Mouse (Mus musculus) liver, embryonic 13.5 days (tissue): ENCODE data around the gene Sorcs2. TPM values are rescaled to one million over a fixed set of nuclear protein-coding genes. Genes with fewer than 3 reads are reported as not detected.

Source experiments
- ATAC-seq: fragments of 200-750 bp; cut with Nextera tagmentation; 2 replicates; pipeline ENCODE4 v1.8.0; 2017; ENCODE audit warnings: low read depth, mild to moderate bottlenecking, moderate number of reproducible peaks, moderate library complexity
- DNase-seq: peaks from one replicate; pipeline ENCODE4 v3.0.0; 2022
- H3K27ac ChIP-seq: fragments of 300-500 bp; sonication (generic); 2 replicates; pipeline ENCODE4 v1.5.1; 2015; ENCODE audit warnings: moderate library complexity, mild to moderate bottlenecking, inconsistent platforms
- H3K27me3 ChIP-seq: fragments of 300-500 bp; sonication (generic); 2 replicates; pipeline ENCODE4 v1.6.1; 2015; ENCODE audit warnings: mild to moderate bottlenecking, inconsistent platforms
- H3K36me3 ChIP-seq: fragments of 300-500 bp; sonication (generic); 2 replicates; pipeline ENCODE4 v1.6.1; 2015; ENCODE audit warnings: mild to moderate bottlenecking, inconsistent platforms
- H3K4me1 ChIP-seq: fragments of 300-500 bp; sonication (generic); replicated peaks from 2 replicates; pipeline ENCODE4 v1.6.1; 2015; ENCODE audit warnings: inconsistent platforms
- H3K4me2 ChIP-seq: fragments of 300-500 bp; sonication (generic); 2 replicates; pipeline ENCODE4 v1.6.1; 2015; ENCODE audit warnings: inconsistent platforms, mild to moderate bottlenecking, moderate library complexity
- H3K4me3 ChIP-seq: fragments of 300-500 bp; sonication (generic); replicated peaks from 2 replicates; pipeline ENCODE4 v1.5.1; 2015; ENCODE audit warnings: mild to moderate bottlenecking, inconsistent platforms
- H3K9ac ChIP-seq: fragments of 300-500 bp; sonication (generic); 2 replicates; pipeline ENCODE4 v1.6.1; 2015; ENCODE audit warnings: mild to moderate bottlenecking, inconsistent platforms
- H3K9me3 ChIP-seq: fragments of 300-500 bp; sonication (generic); replicated peaks from 2 replicates; pipeline ENCODE4 v1.6.1; 2016; ENCODE audit warnings: inconsistent platforms
- WGBS: fragments of 180-500 bp; shearing (Covaris S2); methylation state at CpG from one replicate; pipeline ENCODE4 v1.1.7; 2015; ENCODE audit not compliant: insufficient replicate concordance; 5-methylcytosine and 5-hydroxymethylcytosine counted together
- polyA plus RNA-seq: library from polyadenylated mRNA; unstranded; fragments of >200 nt; fragmentation: Nextera tagmentation; extraction: Ambion mirVana; gene quantifications from 2 replicates; pipeline ENCODE4 v1.2.1, GENCODE M21; 2015

Gene Sorcs2
- polyA plus RNA-seq, 1 experiment from 2014 or later = 0.47 TPM

GRCm38 (mm10) chr5:36373246-36373891, 24.6 kb downstream of the Sorcs2 start:
- no peak overlapping the region for H3K27ac ChIP-seq

GRCm38 (mm10) chr5:36371731-36372130, 26.2 kb downstream of the Sorcs2 start:
- Histone ChIP-seq H3K27me3 (no peaks in the 10 kb centered on the region), H3K27ac (no peak overlapping the region), H3K9ac (no peak overlapping the region), H3K9me3 (no peaks in the 10 kb centered on the region), H3K4me3 (no peak overlapping the region), H3K4me2 (no peak overlapping the region), H3K4me1 (peaks cover 26% of the 10 kb centered on the region), H3K36me3 (no peaks in the 10 kb centered on the region)
- 33% methylated on average over 5 of the region's 5 CpGs for WGBS
- no peak for ATAC-seq
- no peak for DNase-seq

More at GRCm38 (mm10) chr5:36373246-36373891, 24.6 kb downstream of the Sorcs2 start:
- 16% methylated on average over 11 of the region's 11 CpGs for WGBS
- Histone ChIP-seq H3K4me3 (no peak overlapping the region), H3K36me3 (no peaks in the 10 kb centered on the region), H3K9ac (no peak overlapping the region), H3K9me3 (no peaks in the 10 kb centered on the region), H3K27me3 (no peaks in the 10 kb centered on the region), H3K4me1 (peaks cover 21% of the 10 kb centered on the region), H3K4me2 (no peak overlapping the region)
- DNase-seq (no peak), ATAC-seq (0 out of 2 replicates have a peak, but pooled peaks have one; percentile 30)

- DNase-seq (no peak), ATAC-seq (0 out of 2 replicates have a peak, but pooled peaks have one; percentile 31)
- Histone ChIP-seq H3K4me1 (peaks cover 31% of the 10 kb centered on the region), H3K4me3 (no peak overlapping the region), H3K9ac (no peak overlapping the region), H3K36me3 (no peaks in the 10 kb centered on the region), H3K27me3 (no peaks in the 10 kb centered on the region), H3K9me3 (no peaks in the 10 kb centered on the region), H3K27ac (no peak overlapping the region), H3K4me2 (no peak overlapping the region)
- WGBS = 63% methylated on average over 1 of the region's 1 CpGs
Observed at GRCm38 (mm10) chr5:36369261-36369684, 28.7 kb downstream of the Sorcs2 start.

GRCm38 (mm10) chr5:36368511-36369135, 29.3 kb downstream of the Sorcs2 start:
- H3K4me2 ChIP-seq = no peak overlapping the region
- no peaks in the 10 kb centered on the region for H3K36me3 ChIP-seq
- 55% methylated on average over 7 of the region's 7 CpGs for WGBS
- no peak overlapping the region for H3K4me3 ChIP-seq
- H3K4me1 ChIP-seq = peaks cover 24% of the 10 kb centered on the region
- no peaks in the 10 kb centered on the region for H3K27me3 ChIP-seq
- no peaks in the 10 kb centered on the region for H3K9me3 ChIP-seq
- no peak overlapping the region for H3K27ac ChIP-seq
- DNase-seq = no peak
- no peak overlapping the region for H3K9ac ChIP-seq
- ATAC-seq = no peak

GRCm38 (mm10) chr5:36367911-36368310, 30.0 kb downstream of the Sorcs2 start:
- no peak for ATAC-seq
- H3K4me1 ChIP-seq = peaks cover 17% of the 10 kb centered on the region

DNA sequence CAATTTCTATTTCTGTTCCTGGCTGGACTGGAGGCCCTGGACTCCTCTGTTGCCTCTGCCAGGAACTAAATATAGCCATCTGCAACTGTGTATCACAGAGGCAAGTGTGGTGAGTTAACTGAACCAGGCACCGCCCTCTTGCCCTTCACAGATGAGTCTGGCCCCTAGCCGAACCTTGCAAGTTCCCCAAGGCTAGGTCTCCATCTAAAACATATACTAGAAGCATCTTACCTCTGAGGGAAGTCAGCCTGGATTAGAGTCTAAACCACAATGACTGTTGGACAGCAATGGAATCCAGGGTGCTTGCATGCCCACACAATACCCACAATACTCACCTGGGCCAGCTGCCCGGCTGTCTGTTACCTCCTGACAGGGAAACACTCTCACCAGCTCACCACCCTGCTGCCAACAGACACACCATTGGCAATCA, 30.7 kb downstream of the Sorcs2 start:
- no peak overlapping the region for H3K27ac ChIP-seq
- no peaks in the 10 kb centered on the region for H3K9me3 ChIP-seq
- WGBS = 42% methylated on average over 3 of the region's 3 CpGs
- no peak overlapping the region for H3K4me2 ChIP-seq
- peaks cover 17% of the 10 kb centered on the region for H3K4me1 ChIP-seq
- ATAC-seq (no peak), DNase-seq (no peak)
- no peak overlapping the region for H3K9ac ChIP-seq
- no peaks in the 10 kb centered on the region for H3K36me3 ChIP-seq
- H3K27me3 ChIP-seq = no peaks in the 10 kb centered on the region
- no peak overlapping the region for H3K4me3 ChIP-seq

More at GRCm38 (mm10) chr5:36367911-36368310, 30.0 kb downstream of the Sorcs2 start:
- Histone ChIP-seq H3K4me3 (no peak overlapping the region), H3K9me3 (no peaks in the 10 kb centered on the region), H3K9ac (no peak overlapping the region), H3K4me2 (no peak overlapping the region), H3K27me3 (no peaks in the 10 kb centered on the region), H3K27ac (no peak overlapping the region), H3K36me3 (no peaks in the 10 kb centered on the region)
- no peak for DNase-seq
- 72% methylated on average over 6 of the region's 6 CpGs for WGBS

DNA sequence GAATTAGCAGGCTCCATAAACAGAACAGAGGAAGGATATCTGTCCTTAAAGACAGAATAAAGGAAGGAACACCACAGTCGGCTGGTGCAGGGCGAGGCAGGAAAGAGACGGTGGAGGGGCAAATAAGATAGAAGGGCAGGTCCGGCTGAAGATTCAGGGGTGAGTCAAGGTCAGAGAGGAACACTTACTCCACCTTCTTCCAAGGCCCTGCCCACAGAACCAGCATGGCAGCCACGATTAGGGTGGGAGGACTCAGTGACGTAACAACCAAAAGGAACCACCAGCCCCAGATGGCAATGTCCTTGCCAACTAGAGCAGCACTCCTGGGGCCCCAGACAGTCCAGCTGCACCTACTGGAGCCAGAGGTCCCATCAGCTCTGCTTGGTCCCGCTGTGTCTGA, 36.2 kb downstream of the Sorcs2 start:
- no peak overlapping the region for H3K9ac ChIP-seq
- H3K27ac ChIP-seq = no peak overlapping the region
- no peaks in the 10 kb centered on the region for H3K36me3 ChIP-seq
- H3K27me3 ChIP-seq = no peaks in the 10 kb centered on the region
- H3K4me3 ChIP-seq = no peak overlapping the region
- DNase-seq = no peak
- H3K4me1 ChIP-seq = peaks cover 11% of the 10 kb centered on the region; the same call in 1 of the 2 replicates
- no peak for ATAC-seq
- H3K4me2 ChIP-seq = no peak overlapping the region
- H3K9me3 ChIP-seq = no peaks in the 10 kb centered on the region
- 42% methylated on average over 7 of the region's 7 CpGs for WGBS

DNA sequence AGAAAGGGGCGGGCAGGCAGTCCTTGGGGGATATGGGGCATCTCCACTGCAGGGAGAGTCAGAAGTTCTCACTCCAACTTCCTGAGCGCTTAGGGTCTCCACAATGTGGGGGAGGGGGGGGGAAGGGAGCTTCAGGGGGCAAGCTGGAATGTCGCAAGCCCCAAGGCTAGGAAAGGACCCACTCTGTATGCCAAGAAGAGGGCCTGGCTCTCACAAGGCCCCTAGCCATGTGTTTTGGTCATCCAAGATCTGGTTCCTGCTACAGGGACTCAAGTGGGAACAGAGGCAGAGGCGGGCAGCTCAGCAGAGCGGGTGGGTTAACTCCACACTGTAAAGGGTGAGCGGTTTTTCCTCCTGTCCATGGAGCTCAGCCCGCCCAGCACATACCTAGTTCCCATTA, 37.6 kb downstream of the Sorcs2 start:
- 0 out of 2 replicates have a peak, but pooled peaks cover 6% of the 10 kb centered on the region for H3K4me1 ChIP-seq
- H3K27me3 ChIP-seq = no peaks in the 10 kb centered on the region
- no peak for DNase-seq
- H3K9me3 ChIP-seq = no peaks in the 10 kb centered on the region
- H3K27ac ChIP-seq = no peak overlapping the region
- H3K9ac ChIP-seq = no peak overlapping the region
- no peak overlapping the region for H3K4me2 ChIP-seq
- no peak overlapping the region for H3K4me3 ChIP-seq
- no peaks in the 10 kb centered on the region for H3K36me3 ChIP-seq
- 48% methylated on average over 7 of the region's 7 CpGs for WGBS
- ATAC-seq = no peak

GRCm38 (mm10) chr5:36359535-36360243, 38.2 kb downstream of the Sorcs2 start:
- Histone ChIP-seq H3K4me2 (no peak overlapping the region), H3K4me1 (0 out of 2 replicates have a peak, but pooled peaks cover 6% of the 10 kb centered on the region), H3K27me3 (no peaks in the 10 kb centered on the region), H3K9me3 (no peaks in the 10 kb centered on the region), H3K27ac (no peak overlapping the region), H3K9ac (no peak overlapping the region), H3K36me3 (no peaks in the 10 kb centered on the region), H3K4me3 (no peak overlapping the region)
- no peak for ATAC-seq
- DNase-seq = no peak
- WGBS = 51% methylated on average over 5 of the region's 5 CpGs

- DNase-seq (no peak), ATAC-seq (no peak)
- H3K27ac ChIP-seq = no peak overlapping the region
- no peaks in the 10 kb centered on the region for H3K27me3 ChIP-seq
- H3K4me1 ChIP-seq = 0 out of 2 replicates have a peak, but pooled peaks cover 6% of the 10 kb centered on the region
- no peaks in the 10 kb centered on the region for H3K9me3 ChIP-seq
- H3K4me3 ChIP-seq = no peak overlapping the region
- H3K9ac ChIP-seq = no peak overlapping the region
- H3K36me3 ChIP-seq = no peaks in the 10 kb centered on the region
- WGBS = 46% methylated on average over 4 of the region's 4 CpGs
- no peak overlapping the region for H3K4me2 ChIP-seq
Observed at GRCm38 (mm10) chr5:36358161-36358560, 39.8 kb downstream of the Sorcs2 start.

DNA sequence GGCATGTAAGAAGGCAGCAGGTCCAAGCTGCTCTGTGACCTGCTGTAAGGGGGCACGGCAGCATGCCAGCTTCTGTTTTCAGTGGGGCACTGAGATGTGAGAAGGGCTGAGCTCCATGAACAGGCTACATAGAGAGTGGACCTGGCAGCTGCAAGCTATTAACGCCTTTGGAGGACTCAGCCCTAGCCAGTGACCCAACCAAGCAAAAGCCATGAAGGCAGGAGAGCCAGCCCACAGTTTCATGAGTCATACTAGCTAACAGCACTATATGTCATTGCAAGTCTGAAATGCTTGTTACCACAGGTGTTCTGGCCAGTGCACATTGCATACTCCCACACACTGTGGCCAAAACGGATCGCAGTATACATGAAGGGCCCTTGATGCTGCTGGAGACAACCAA, 41.3 kb downstream of the Sorcs2 start:
- WGBS = 60% methylated on average over 4 of the region's 4 CpGs

More for the DNA sequence above, 41.3 kb downstream of the Sorcs2 start:
- no peak overlapping the region for H3K4me2 ChIP-seq
- H3K4me3 ChIP-seq = no peak overlapping the region
- H3K4me1 ChIP-seq = 0 out of 2 replicates have a peak, but pooled peaks cover 6% of the 10 kb centered on the region
- no peaks in the 10 kb centered on the region for H3K36me3 ChIP-seq
- ATAC-seq = no peak
- H3K9ac ChIP-seq = no peak overlapping the region
- DNase-seq = no peak
- H3K9me3 ChIP-seq = no peaks in the 10 kb centered on the region
- no peak overlapping the region for H3K27ac ChIP-seq
- no peaks in the 10 kb centered on the region for H3K27me3 ChIP-seq
